Mouse (Mus musculus): ENCODE results near the gene Psenen. TPM values are rescaled to one million over a fixed set of nuclear protein-coding genes. Genes with fewer than 3 reads are reported as not detected.

Psenen gene
- polyA plus RNA-seq, 1 experiment from 2014 or later: 99.3 TPM

DNA sequence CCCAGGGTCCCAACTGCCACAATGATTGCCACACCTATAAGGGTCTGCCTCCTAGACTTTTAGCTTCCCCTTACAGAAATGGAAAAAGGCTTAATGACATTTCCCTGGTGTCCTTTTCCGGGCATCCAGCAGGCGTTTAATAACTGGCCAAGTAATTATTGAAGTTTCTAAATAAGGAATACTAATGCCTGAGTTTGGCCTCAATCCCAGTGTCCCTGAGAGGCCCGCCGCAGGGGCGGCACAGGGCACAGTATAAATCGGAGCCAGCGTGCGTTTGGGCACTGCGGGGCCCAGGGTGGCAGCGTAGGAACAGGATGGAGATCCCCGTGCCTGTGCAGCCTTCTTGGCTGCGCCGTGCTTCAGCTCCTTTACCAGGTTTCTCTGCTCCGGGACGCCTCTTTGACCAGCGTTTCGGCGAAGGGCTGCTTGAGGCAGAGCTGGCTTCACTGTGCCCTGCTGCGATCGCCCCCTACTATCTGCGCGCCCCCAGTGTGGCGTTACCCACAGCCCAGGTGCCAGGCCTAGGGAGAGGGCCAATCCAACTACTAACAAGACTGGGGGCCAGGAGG lies 10.3 kb downstream of the Psenen start:
- H3K27me3 ChIP-seq (ENCODE audit: control insufficient read depth, insufficient read depth, low read length): no peaks in the 10 kb centered on the region
- ATAC-seq (replicated peaks; ENCODE audit: low FRiP score) (no peak), DNase-seq (ENCODE audit: low spot score) (peak; percentile 61)
- no peaks in the 10 kb centered on the region for H3K9me3 ChIP-seq (ENCODE audit: control insufficient read depth, low read length)
- WGBS: 11% methylated on average over 23 of the region's 23 CpGs
- H3K9ac ChIP-seq (ENCODE audit: low read length): peak overlapping the region; percentile 69
- H3K36me3 ChIP-seq (ENCODE audit: control insufficient read depth, insufficient read depth, low read length): peaks cover 3% of the 10 kb centered on the region; the same call in 1 of the 2 replicates
- H3K4me3 ChIP-seq (ENCODE audit: low read depth, low read length): peak overlapping the region; percentile 44
- H3K4me1 ChIP-seq (replicated peaks; ENCODE audit: control insufficient read depth, insufficient read depth, low read length): peaks cover 4% of the 10 kb centered on the region; the same call in 1 of the 2 replicates
- no peak overlapping the region for H3K27ac ChIP-seq (ENCODE audit: low read depth, low read length)
- H3K4me2 ChIP-seq (ENCODE audit: low read depth, low read length, severe bottlenecking): peak overlapping the region; percentile 91

GRCm38 (mm10) chr7:30552102-30553020 lies 11.1 kb downstream of the Psenen start, which contains the start of the genes Hspb6 and Proser3:
Gene Hspb6 (plus strand): TSS chr7:30552178.
Gene Proser3 (minus strand): TSS chr7:30552299.
- H3K27ac ChIP-seq (ENCODE audit: low read depth, low read length): peak within 1 kb of the TSS; percentile 83
- 2% methylated on average over 44 of the region's 44 CpGs for WGBS
- peak within 1 kb of the TSS; percentile 44 for H3K4me3 ChIP-seq (ENCODE audit: low read depth, low read length)
- peak within 1 kb of the TSS; percentile 91 for H3K4me2 ChIP-seq (ENCODE audit: low read depth, low read length, severe bottlenecking)
- DNase-seq (ENCODE audit: low spot score) (peak; percentile 96), ATAC-seq (replicated peaks; ENCODE audit: low FRiP score) (peak; percentile 94)
- H3K9me3 ChIP-seq (ENCODE audit: control insufficient read depth, low read length): no peaks in the 10 kb centered on the region
- H3K36me3 ChIP-seq (ENCODE audit: control insufficient read depth, insufficient read depth, low read length): peaks cover 3% of the 10 kb centered on the region; the same call in 1 of the 2 replicates
- H3K27me3 ChIP-seq (ENCODE audit: control insufficient read depth, insufficient read depth, low read length): no peaks in the 10 kb centered on the region
- peak within 1 kb of the TSS; percentile 69 for H3K9ac ChIP-seq (ENCODE audit: low read length)
- peaks cover 4% of the 10 kb centered on the region; the same call in 1 of the 2 replicates for H3K4me1 ChIP-seq (replicated peaks; ENCODE audit: control insufficient read depth, insufficient read depth, low read length)

GRCm38 (mm10) chr7:30551445-30552101 lies 11.9 kb downstream of the Psenen start:
- DNase-seq (ENCODE audit: low spot score) (no peak), ATAC-seq (replicated peaks; ENCODE audit: low FRiP score) (peak; percentile 68)
- Histone ChIP-seq H3K9ac (ENCODE audit: low read length) (peak overlapping the region; percentile 67), H3K4me1 (replicated peaks; ENCODE audit: control insufficient read depth, insufficient read depth, low read length) (peaks cover 4% of the 10 kb centered on the region; the same call in 1 of the 2 replicates), H3K9me3 (ENCODE audit: control insufficient read depth, low read length) (no peaks in the 10 kb centered on the region), H3K27ac (ENCODE audit: low read depth, low read length) (peak overlapping the region; percentile 83), H3K4me3 (ENCODE audit: low read depth, low read length) (peak overlapping the region; percentile 44), H3K27me3 (ENCODE audit: control insufficient read depth, insufficient read depth, low read length) (no peaks in the 10 kb centered on the region), H3K36me3 (ENCODE audit: control insufficient read depth, insufficient read depth, low read length) (peaks cover 3% of the 10 kb centered on the region; the same call in 1 of the 2 replicates), H3K4me2 (ENCODE audit: low read depth, low read length, severe bottlenecking) (peak overlapping the region; percentile 91; the same call in 1 of the 2 replicates)
- WGBS: 4% methylated on average over 10 of the region's 10 CpGs

DNA sequence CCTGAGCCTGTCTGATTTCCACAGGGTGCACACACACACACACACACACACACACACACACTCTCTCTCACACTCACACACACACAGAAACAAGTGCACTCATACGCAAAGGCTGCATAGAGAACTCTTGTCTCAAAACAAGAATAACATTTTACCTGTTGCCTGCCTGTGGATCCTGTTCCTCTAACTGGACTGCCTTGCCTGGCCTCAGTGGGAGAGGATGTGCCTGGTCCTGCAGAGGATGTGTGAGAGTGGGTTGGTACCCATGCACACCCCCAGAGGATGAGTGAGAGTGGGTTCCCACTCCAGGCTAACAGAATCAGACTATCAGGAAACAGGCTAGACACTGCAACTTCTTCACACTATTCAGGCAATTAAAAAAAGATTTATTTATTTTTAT lies 12.8 kb downstream of the Psenen start:
- 95% methylated on average over 1 of the region's 1 CpGs for WGBS
- DNase-seq (ENCODE audit: low spot score) (no peak), ATAC-seq (replicated peaks; ENCODE audit: low FRiP score) (no peak)
- Histone ChIP-seq H3K9me3 (ENCODE audit: control insufficient read depth, low read length) (no peaks in the 10 kb centered on the region), H3K4me2 (ENCODE audit: low read depth, low read length, severe bottlenecking) (no peak overlapping the region), H3K4me1 (replicated peaks; ENCODE audit: control insufficient read depth, insufficient read depth, low read length) (peaks cover 4% of the 10 kb centered on the region; the same call in 1 of the 2 replicates), H3K27me3 (ENCODE audit: control insufficient read depth, insufficient read depth, low read length) (no peaks in the 10 kb centered on the region), H3K4me3 (ENCODE audit: low read depth, low read length) (no peak overlapping the region), H3K27ac (ENCODE audit: low read depth, low read length) (no peak overlapping the region), H3K36me3 (ENCODE audit: control insufficient read depth, insufficient read depth, low read length) (peaks cover under 1% of the 10 kb centered on the region; the same call in 1 of the 2 replicates), H3K9ac (ENCODE audit: low read length) (no peak overlapping the region)

DNA sequence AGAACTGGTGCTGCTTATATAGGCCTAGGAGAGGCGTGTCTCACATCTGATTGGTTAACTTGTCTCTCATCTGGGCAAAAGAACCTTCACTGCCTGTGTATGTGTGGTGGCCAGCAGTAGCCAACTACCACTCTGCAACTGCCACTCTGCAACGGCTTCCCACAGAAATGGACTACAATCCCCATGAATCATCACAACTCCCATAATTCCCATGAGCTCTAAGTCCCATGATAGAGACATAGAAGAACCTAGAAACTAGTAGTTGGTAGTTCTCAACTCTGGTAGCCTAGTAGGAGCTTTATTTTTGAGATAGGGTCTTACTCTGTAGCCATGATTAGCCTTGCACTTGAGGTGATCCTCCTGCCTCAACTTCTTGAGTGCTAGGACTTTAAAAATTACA lies 13.5 kb downstream of the Psenen start:
- Histone ChIP-seq H3K9me3 (ENCODE audit: control insufficient read depth, low read length) (no peaks in the 10 kb centered on the region), H3K9ac (ENCODE audit: low read length) (no peak overlapping the region), H3K27ac (ENCODE audit: low read depth, low read length) (no peak overlapping the region), H3K4me1 (replicated peaks; ENCODE audit: control insufficient read depth, insufficient read depth, low read length) (peaks cover 4% of the 10 kb centered on the region; the same call in 1 of the 2 replicates), H3K27me3 (ENCODE audit: control insufficient read depth, insufficient read depth, low read length) (no peaks in the 10 kb centered on the region), H3K4me2 (ENCODE audit: low read depth, low read length, severe bottlenecking) (no peak overlapping the region), H3K36me3 (ENCODE audit: control insufficient read depth, insufficient read depth, low read length) (no peaks in the 10 kb centered on the region; the same call in 1 of the 2 replicates), H3K4me3 (ENCODE audit: low read depth, low read length) (no peak overlapping the region)
- DNase-seq (ENCODE audit: low spot score) (no peak), ATAC-seq (replicated peaks; ENCODE audit: low FRiP score) (no peak)
- 72% methylated on average over 2 of the region's 2 CpGs for WGBS

DNA sequence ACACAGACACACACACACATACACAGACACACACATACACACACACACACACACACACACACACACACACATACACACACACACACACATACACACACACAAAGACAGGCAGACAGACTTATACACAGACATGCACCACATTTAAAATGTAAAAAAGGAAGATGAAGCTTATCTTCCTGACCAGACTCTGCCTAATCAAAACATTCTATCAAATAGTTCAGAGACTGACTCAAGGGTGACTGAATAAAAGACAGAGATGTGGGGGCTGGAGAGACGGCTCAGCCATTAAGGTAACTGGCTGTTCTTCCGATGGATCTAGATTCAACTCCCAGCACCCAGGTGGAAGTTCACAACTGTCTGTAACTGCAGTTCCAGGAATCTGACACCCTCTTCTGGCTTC lies 19.1 kb downstream of the Psenen start:
- ATAC-seq (replicated peaks; ENCODE audit: low FRiP score) (no peak), DNase-seq (ENCODE audit: low spot score) (no peak)
- H3K4me2 ChIP-seq (ENCODE audit: low read depth, low read length, severe bottlenecking): no peak overlapping the region
- no peak overlapping the region for H3K9ac ChIP-seq (ENCODE audit: low read length)
- H3K36me3 ChIP-seq (ENCODE audit: control insufficient read depth, insufficient read depth, low read length): no peaks in the 10 kb centered on the region; the same call in 1 of the 2 replicates
- no peaks in the 10 kb centered on the region for H3K27me3 ChIP-seq (ENCODE audit: control insufficient read depth, insufficient read depth, low read length)
- no peak overlapping the region for H3K27ac ChIP-seq (ENCODE audit: low read depth, low read length)
- 95% methylated on average over 2 of the region's 2 CpGs for WGBS
- H3K9me3 ChIP-seq (ENCODE audit: control insufficient read depth, low read length): no peaks in the 10 kb centered on the region
- no peak overlapping the region for H3K4me3 ChIP-seq (ENCODE audit: low read depth, low read length)
- no peaks in the 10 kb centered on the region for H3K4me1 ChIP-seq (replicated peaks; ENCODE audit: control insufficient read depth, insufficient read depth, low read length)

DNA sequence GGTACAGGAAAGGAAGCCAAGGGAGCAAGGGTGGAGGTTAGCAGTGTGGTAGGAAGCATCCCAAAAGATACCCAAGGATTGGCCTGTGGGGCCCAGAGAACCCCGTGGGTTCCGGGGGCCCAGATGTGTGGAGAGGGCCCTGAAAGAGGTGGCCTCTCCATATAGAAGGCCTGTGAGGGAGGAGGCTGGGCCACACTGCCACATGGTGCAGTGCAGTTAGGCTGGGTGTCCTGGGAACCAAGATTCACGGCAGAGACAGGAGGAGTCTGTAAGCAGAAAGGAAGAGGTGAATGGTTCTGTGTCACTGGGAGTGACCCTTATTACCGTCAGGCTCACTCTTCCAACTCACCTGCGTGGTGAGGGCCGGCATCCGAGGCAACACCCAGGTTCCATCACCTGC lies 22.9 kb downstream of the Psenen start:
- Histone ChIP-seq H3K4me2 (ENCODE audit: low read depth, low read length, severe bottlenecking) (no peak overlapping the region), H3K27me3 (ENCODE audit: control insufficient read depth, insufficient read depth, low read length) (no peaks in the 10 kb centered on the region), H3K4me3 (ENCODE audit: low read depth, low read length) (no peak overlapping the region), H3K27ac (ENCODE audit: low read depth, low read length) (no peak overlapping the region), H3K9ac (ENCODE audit: low read length) (no peak overlapping the region), H3K4me1 (replicated peaks; ENCODE audit: control insufficient read depth, insufficient read depth, low read length) (no peaks in the 10 kb centered on the region), H3K36me3 (ENCODE audit: control insufficient read depth, insufficient read depth, low read length) (no peaks in the 10 kb centered on the region), H3K9me3 (ENCODE audit: control insufficient read depth, low read length) (no peaks in the 10 kb centered on the region)
- no peak for DNase-seq (ENCODE audit: low spot score)
- 90% methylated on average over 7 of the region's 7 CpGs for WGBS
- ATAC-seq (replicated peaks; ENCODE audit: low FRiP score): no peak
